Comparison of ENCODE assay signal across 37 mouse cellular contexts in the genomic region with DNA sequence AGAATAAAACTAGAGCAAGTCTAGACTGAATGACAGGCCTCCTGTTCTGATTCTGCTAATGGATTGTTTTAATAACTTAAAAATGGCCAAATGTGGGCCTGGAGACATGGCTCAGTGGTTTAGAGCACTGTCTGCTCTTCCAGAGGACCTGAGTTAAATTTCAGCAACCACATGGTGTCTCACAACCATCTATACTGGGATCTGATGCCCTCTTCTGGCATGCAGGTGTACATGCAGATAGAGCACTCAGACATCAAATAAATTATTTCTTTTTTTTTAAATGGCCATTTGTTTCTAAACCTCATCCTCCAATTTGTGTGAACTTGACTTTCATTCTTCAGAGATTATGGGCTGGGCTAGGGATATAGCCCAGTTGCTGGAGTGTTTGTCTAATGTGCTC. TPM values are rescaled to one million over a fixed set of nuclear protein-coding genes. Genes with fewer than 3 reads are reported as not detected.
A peak's percentile ranks its signal among the peaks of the same experiment; 100 is the strongest.
DNase-seq lines count a peak whose midpoint lies in the region; ATAC-seq and TF ChIP-seq lines count a peak whose summit lies in the region.
"Had no signal": no experiment of that assay in that cellular context is flagged by ENCODE, and none has a peak within 500 bp of the region (broad histone marks: within the 10 kb centered on the region; RNA-seq: fewer than 3 reads in every experiment).

No protein-coding gene starts in this region.

- in situ Hi-C loops in ES-E14 (cut with MboI; ENCODE audit: low sequenced_read_pairs in 2 of 2, unreplicated experiment in 2 of 2) = loop anchor here (10.0 kb wide), 1 partner anchor 66 kb away; a partner anchor contains a TSS

- DNase-seq in lung, embryonic 14.5 days = no peak
- no peak for DNase-seq in lung, postnatal 25 days (ENCODE audit: low spot score)
- DNase-seq in ES-E14 (ENCODE audit: low read depth, low spot score) (no peak), ZHBTc4 (ENCODE audit: low read depth, low spot score) (peak; percentile 42)
- DNase-seq in right cerebral cortex, postnatal 10 days (ENCODE audit: low spot score in 2 of 2) = no peak
- DNase-seq: adrenal gland, postnatal 14 days; B cell, adult 2 months; cerebellum, adult 11-12 months; cerebellum, adult 9-11 months; gastrocnemius, adult 2 months; heart, postnatal 36 days; kidney, adult 18-20 months; kidney, postnatal 25 days; layer of hippocampus, postnatal 36 days; lung, adult 18-20 months; lung, postnatal 10 days; midbrain, embryonic 14.5 days; right cerebral cortex, postnatal 4 days had no signal

- H3K9ac ChIP-seq in intestine, postnatal 0 days (ENCODE audit: low read depth, low read length) = no peak overlapping the region
- H3K9ac ChIP-seq in intestine, embryonic 16.5 days (ENCODE audit: low read depth, low read length) = no peak overlapping the region
- no peak overlapping the region for H3K9ac ChIP-seq in lung, embryonic 14.5 days
- H3K9ac ChIP-seq in ES-E14 (ENCODE audit: insufficient read depth, low read depth, low read length, poor library complexity, severe bottlenecking) = no peak overlapping the region
- H3K9ac ChIP-seq: embryonic facial prominence, embryonic 13.5 days; hindbrain, embryonic 13.5 days; kidney, embryonic 15.5 days had no signal

- TF ChIP-seq CTCF in intestine, postnatal 0 days (IDR thresholded peaks at IDR 0.05; ENCODE audit: low read depth) = peak; percentile 11; the same call in 1 of the 2 replicates
- 0 out of 2 replicates have a peak, but pooled peaks have one; percentile 3 for TF ChIP-seq CTCF in lung, embryonic 14.5 days (IDR thresholded peaks at IDR 0.05; ENCODE audit: low read depth)

- H3K27ac ChIP-seq in intestine, postnatal 0 days (ENCODE audit: low read depth, low read length) = no peak overlapping the region
- H3K27ac ChIP-seq in intestine, embryonic 16.5 days (ENCODE audit: low read length) = no peak overlapping the region
- H3K27ac ChIP-seq in lung, embryonic 14.5 days (ENCODE audit: low read depth) = no peak overlapping the region
- H3K27ac ChIP-seq in ES-E14 (ENCODE audit: insufficient read depth, low read depth, low read length, poor library complexity, severe bottlenecking) = no peak overlapping the region
- H3K27ac ChIP-seq: embryonic facial prominence, embryonic 13.5 days; forebrain, embryonic 10.5 days; gastrocnemius, adult 2 months; heart, embryonic 10.5 days; hindbrain, embryonic 13.5 days; kidney, embryonic 15.5 days had no signal

- no peaks in the 10 kb centered on the region for H3K27me3 ChIP-seq in intestine, postnatal 0 days (replicated peaks; ENCODE audit: control insufficient read depth, insufficient read depth, low read length)
- H3K27me3 ChIP-seq in intestine, embryonic 16.5 days (replicated peaks; ENCODE audit: control insufficient read depth, insufficient read depth, low read length) = no peaks in the 10 kb centered on the region
- H3K27me3 ChIP-seq in lung, embryonic 14.5 days (ENCODE audit: insufficient read depth, low read length) = no peaks in the 10 kb centered on the region
- H3K27me3 ChIP-seq: embryonic facial prominence, embryonic 13.5 days; hindbrain, embryonic 13.5 days; kidney, embryonic 15.5 days had no signal

- no peak overlapping the region for H3K4me2 ChIP-seq in intestine, postnatal 0 days (replicated peaks; ENCODE audit: low read depth)
- H3K4me2 ChIP-seq in intestine, embryonic 16.5 days (ENCODE audit: low read depth, low read length) = no peak overlapping the region
- H3K4me2 ChIP-seq in lung, embryonic 14.5 days = no peak overlapping the region
- H3K4me2 ChIP-seq: embryonic facial prominence, embryonic 13.5 days; hindbrain, embryonic 13.5 days; kidney, embryonic 15.5 days had no signal

- no peaks in the 10 kb centered on the region for H3K36me3 ChIP-seq in intestine, postnatal 0 days (ENCODE audit: control insufficient read depth, insufficient read depth)
- H3K36me3 ChIP-seq in intestine, embryonic 16.5 days (ENCODE audit: control insufficient read depth, insufficient read depth, low read length) = no peaks in the 10 kb centered on the region
- H3K36me3 ChIP-seq in lung, embryonic 14.5 days (ENCODE audit: insufficient read depth) = no peaks in the 10 kb centered on the region
- no peaks in the 10 kb centered on the region for H3K36me3 ChIP-seq in ES-E14 (ENCODE audit: control insufficient read depth, insufficient read depth, low read length, poor library complexity, severe bottlenecking)
- H3K36me3 ChIP-seq: embryonic facial prominence, embryonic 13.5 days; forebrain, embryonic 10.5 days; heart, embryonic 10.5 days; hindbrain, embryonic 13.5 days; kidney, embryonic 15.5 days had no signal

- no peaks in the 10 kb centered on the region for H3K4me1 ChIP-seq in intestine, postnatal 0 days (replicated peaks; ENCODE audit: control insufficient read depth, insufficient read depth, low read length)
- H3K4me1 ChIP-seq in intestine, embryonic 16.5 days (ENCODE audit: control insufficient read depth, insufficient read depth, low read length) = no peaks in the 10 kb centered on the region
- H3K4me1 ChIP-seq in lung, embryonic 14.5 days (ENCODE audit: insufficient read depth) = no peaks in the 10 kb centered on the region
- H3K4me1 ChIP-seq in ES-E14 (ENCODE audit: control insufficient read depth in 2 of 2, insufficient read depth in 2 of 2, low read length in 2 of 2, poor library complexity in 1 of 2) = no peaks in the 10 kb centered on the region
- H3K4me1 ChIP-seq: embryonic facial prominence, embryonic 13.5 days; forebrain, embryonic 10.5 days; heart, embryonic 10.5 days; hindbrain, embryonic 13.5 days; kidney, embryonic 15.5 days had no signal

- H3K4me3 ChIP-seq in intestine, postnatal 0 days (ENCODE audit: low read depth, low read length) = no peak overlapping the region
- no peak overlapping the region for H3K4me3 ChIP-seq in intestine, embryonic 16.5 days (ENCODE audit: low read length)
- H3K4me3 ChIP-seq in lung, embryonic 14.5 days (ENCODE audit: low read depth, low read length) = no peak overlapping the region
- H3K4me3 ChIP-seq in ES-E14 (ENCODE audit: insufficient read depth in 1 of 2, low read depth in 1 of 2, low read length in 2 of 2, poor library complexity in 1 of 2, severe bottlenecking in 1 of 2) = no peak overlapping the region
- H3K4me3 ChIP-seq: embryonic facial prominence, embryonic 13.5 days; forebrain, embryonic 10.5 days; gastrocnemius, adult 2 months; heart, embryonic 10.5 days; hindbrain, embryonic 13.5 days; kidney, embryonic 15.5 days had no signal

- ATAC-seq in intestine, postnatal 0 days = no peak
- no peak for ATAC-seq in intestine, embryonic 16.5 days
- ATAC-seq in lung, embryonic 14.5 days (ENCODE audit: insufficient read depth) = no peak
- no peak for ATAC-seq in cerebellum, adult (ENCODE audit: insufficient number of reproducible peaks, low FRiP score, low TSS enrichment)
- ATAC-seq: forebrain, embryonic 16.5 days had no signal

- no peaks in the 10 kb centered on the region for H3K9me3 ChIP-seq in intestine, postnatal 0 days (ENCODE audit: control insufficient read depth)
- no peaks in the 10 kb centered on the region for H3K9me3 ChIP-seq in intestine, embryonic 16.5 days (ENCODE audit: control insufficient read depth, low read length)
- no peaks in the 10 kb centered on the region for H3K9me3 ChIP-seq in lung, embryonic 14.5 days (ENCODE audit: low read depth, low read length)
- H3K9me3 ChIP-seq in ES-E14 (ENCODE audit: control insufficient read depth, insufficient read depth, low read depth, low read length) = no peaks in the 10 kb centered on the region
- H3K9me3 ChIP-seq: embryonic facial prominence, embryonic 13.5 days; forebrain, embryonic 10.5 days; heart, embryonic 10.5 days; hindbrain, embryonic 13.5 days; kidney, embryonic 15.5 days had no signal

TF ChIP-seq in ES-E14, 5 proteins besides CTCF, POLR2A, EP300 and RAD21:
- TF ChIP-seq ZNF384 (IDR thresholded peaks at IDR 0.05; ENCODE audit: low read depth, low read length) (0 out of 2 replicates have a peak, but pooled peaks have one; percentile 32), MAFK (IDR thresholded peaks at IDR 0.05; ENCODE audit: insufficient read depth, low read depth, low read length) (no peak), ZC3H11A (IDR thresholded peaks at IDR 0.05; ENCODE audit: borderline replicate concordance, low read depth, low read length) (peak; percentile 30; the same call in 1 of the 2 replicates)
TF ChIP-seq in ES-E14: peak in this region for 2.

RNA-seq across cellular contexts. Expression of a gene that starts 10.7 kb away (rescaled TPM):
- polyA plus RNA-seq in intestine, postnatal 0 days (2015; fragmentation: Nextera tagmentation; extraction: Ambion mirVana) = not detected in 2 replicates
- polyA plus RNA-seq in intestine, embryonic 16.5 days (2015; fragmentation: Nextera tagmentation; extraction: Ambion mirVana) = not detected in 2 replicates
- not detected in 2 replicates for polyA plus RNA-seq in lung, embryonic 14.5 days (2014; fragmentation: Nextera tagmentation; extraction: Ambion mirVana)
- not detected in 2 replicates for total RNA-seq in ES-E14 (2012; rRNA removed)
- total RNA-seq: adrenal gland, postnatal 14 days; gastrocnemius, adult 2 months; gastrocnemius, postnatal 4 days; heart, postnatal 36 days; layer of hippocampus, adult 8-10 months; layer of hippocampus, postnatal 36 days; left cerebral cortex, postnatal 10 days; liver, adult 2 months; neutrophil, adult 5-6 weeks had no signal
- polyA plus RNA-seq: embryonic facial prominence, embryonic 13.5 days; forebrain, embryonic 10.5 days; forebrain, embryonic 16.5 days; heart, embryonic 10.5 days; heart, embryonic 16.5 days; hindbrain, embryonic 13.5 days; limb, embryonic 11.5 days; liver, adult 2 months; midbrain, embryonic 14.5 days; neural tube, embryonic 11.5 days; thymus, postnatal 0 days had no signal

RNA-seq across cellular contexts. Expression of a gene that starts 11.6 kb away (rescaled TPM):
- polyA plus RNA-seq in intestine, postnatal 0 days (2015; fragmentation: Nextera tagmentation; extraction: Ambion mirVana) = not detected in 2 replicates
- not detected in 2 replicates for polyA plus RNA-seq in intestine, embryonic 16.5 days (2015; fragmentation: Nextera tagmentation; extraction: Ambion mirVana)
- polyA plus RNA-seq in lung, embryonic 14.5 days (2014; fragmentation: Nextera tagmentation; extraction: Ambion mirVana) = not detected in 2 replicates
- not detected in 2 replicates for total RNA-seq in ES-E14 (2012; rRNA removed)
- total RNA-seq: adrenal gland, postnatal 14 days; gastrocnemius, adult 2 months; gastrocnemius, postnatal 4 days; heart, postnatal 36 days; layer of hippocampus, adult 8-10 months; layer of hippocampus, postnatal 36 days; left cerebral cortex, postnatal 10 days; liver, adult 2 months; neutrophil, adult 5-6 weeks had no signal
- polyA plus RNA-seq: embryonic facial prominence, embryonic 13.5 days; forebrain, embryonic 10.5 days; forebrain, embryonic 16.5 days; heart, embryonic 10.5 days; heart, embryonic 16.5 days; hindbrain, embryonic 13.5 days; kidney, embryonic 15.5 days; limb, embryonic 11.5 days; liver, adult 2 months; midbrain, embryonic 14.5 days; neural tube, embryonic 11.5 days; spleen, adult 2 months; thymus, postnatal 0 days had no signal

RNA-seq across cellular contexts. Expression of a gene that starts 29.0 kb away (rescaled TPM):
- not detected in 2 replicates for polyA plus RNA-seq in intestine, postnatal 0 days (2015; fragmentation: Nextera tagmentation; extraction: Ambion mirVana)
- 0.12 and 0.27 TPM in 2 replicates for polyA plus RNA-seq in intestine, embryonic 16.5 days (2015; fragmentation: Nextera tagmentation; extraction: Ambion mirVana)
- polyA plus RNA-seq in lung, embryonic 14.5 days (2014; fragmentation: Nextera tagmentation; extraction: Ambion mirVana) = 0.11 TPM in 1 of 2 replicates, not detected in the other
- not detected in 2 replicates for total RNA-seq in ES-E14 (2012; rRNA removed)
- total RNA-seq: gastrocnemius, adult 2 months; heart, postnatal 36 days; layer of hippocampus, postnatal 36 days; liver, adult 2 months had no signal
- polyA plus RNA-seq: liver, adult 2 months; thymus, postnatal 0 days had no signal

RNA-seq across cellular contexts. Expression of a gene that starts 29.7 kb away (rescaled TPM):
- polyA plus RNA-seq in intestine, postnatal 0 days (2015; fragmentation: Nextera tagmentation; extraction: Ambion mirVana) = not detected in 2 replicates
- polyA plus RNA-seq in intestine, embryonic 16.5 days (2015; fragmentation: Nextera tagmentation; extraction: Ambion mirVana) = not detected in 2 replicates
- polyA plus RNA-seq in lung, embryonic 14.5 days (2014; fragmentation: Nextera tagmentation; extraction: Ambion mirVana) = not detected in 2 replicates
- not detected in 2 replicates for total RNA-seq in ES-E14 (2012; rRNA removed)
- total RNA-seq: adrenal gland, postnatal 14 days; gastrocnemius, adult 2 months; gastrocnemius, postnatal 4 days; heart, postnatal 36 days; layer of hippocampus, postnatal 36 days; left cerebral cortex, postnatal 10 days; liver, adult 2 months; neutrophil, adult 5-6 weeks had no signal
- polyA plus RNA-seq: embryonic facial prominence, embryonic 13.5 days; forebrain, embryonic 10.5 days; forebrain, embryonic 16.5 days; heart, embryonic 10.5 days; heart, embryonic 16.5 days; hindbrain, embryonic 13.5 days; kidney, embryonic 15.5 days; limb, embryonic 11.5 days; liver, adult 2 months; midbrain, embryonic 14.5 days; neural tube, embryonic 11.5 days; spleen, adult 2 months; thymus, postnatal 0 days had no signal

RNA-seq across cellular contexts. Expression of a gene that starts 39.0 kb away (rescaled TPM):
- not detected in 2 replicates for polyA plus RNA-seq in intestine, postnatal 0 days (2015; fragmentation: Nextera tagmentation; extraction: Ambion mirVana)
- polyA plus RNA-seq in intestine, embryonic 16.5 days (2015; fragmentation: Nextera tagmentation; extraction: Ambion mirVana) = not detected in 2 replicates
- polyA plus RNA-seq in lung, embryonic 14.5 days (2014; fragmentation: Nextera tagmentation; extraction: Ambion mirVana) = not detected in 2 replicates
- total RNA-seq in ES-E14 (2012; rRNA removed) = not detected in 2 replicates
- total RNA-seq: adrenal gland, postnatal 14 days; gastrocnemius, adult 2 months; gastrocnemius, postnatal 4 days; heart, postnatal 36 days; layer of hippocampus, adult 8-10 months; layer of hippocampus, postnatal 36 days; left cerebral cortex, postnatal 10 days; liver, adult 2 months; neutrophil, adult 5-6 weeks had no signal
- polyA plus RNA-seq: embryonic facial prominence, embryonic 13.5 days; forebrain, embryonic 10.5 days; forebrain, embryonic 16.5 days; heart, embryonic 10.5 days; heart, embryonic 16.5 days; hindbrain, embryonic 13.5 days; kidney, embryonic 15.5 days; limb, embryonic 11.5 days; liver, adult 2 months; midbrain, embryonic 14.5 days; neural tube, embryonic 11.5 days; spleen, adult 2 months; thymus, postnatal 0 days had no signal
